Mouse (Mus musculus): ENCODE data around the gene Gm20388.
A peak's percentile ranks its signal among the peaks of the same experiment; 100 is the strongest.

Gm20388 gene

DNA sequence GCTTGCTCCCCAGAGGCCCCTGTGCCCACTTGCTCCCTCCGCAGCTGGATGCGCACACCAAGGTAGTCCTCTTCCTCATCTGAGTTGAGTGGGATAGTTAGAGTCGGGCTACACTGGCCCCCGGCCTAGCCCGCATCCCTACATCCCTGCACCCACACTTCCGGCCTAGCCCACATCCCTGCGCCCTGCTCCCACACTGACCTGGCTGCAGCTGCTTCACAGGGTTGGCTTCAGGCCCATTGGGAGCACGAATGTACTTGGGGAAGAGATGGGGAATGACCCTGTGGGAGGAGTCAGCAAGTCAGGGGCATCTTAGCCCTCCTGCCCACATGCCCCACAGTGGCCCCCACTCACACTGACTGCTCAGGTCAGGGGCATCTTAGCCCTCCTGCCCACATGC, 2571.8 kb downstream of the Gm20388 start:
- DNase-seq: no peak

DNA sequence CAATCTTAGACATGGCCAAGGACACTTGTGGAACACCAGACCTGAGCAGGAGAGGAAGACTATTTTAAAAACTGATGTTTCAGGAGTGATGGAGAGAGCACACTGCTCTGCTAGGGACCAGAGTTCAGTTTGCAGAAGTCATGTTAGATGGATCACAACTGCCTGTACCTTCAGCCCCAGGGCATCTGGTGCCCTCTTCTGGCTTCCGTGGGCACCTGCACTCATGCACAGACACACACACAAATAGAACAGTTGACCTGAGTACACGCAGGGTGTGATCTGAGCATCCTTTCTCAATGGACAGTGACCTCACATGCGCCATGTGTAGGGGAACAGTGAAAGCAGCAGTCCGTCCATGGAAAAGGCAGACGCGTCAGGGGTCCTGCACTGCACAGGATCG, 2573.2 kb downstream of the Gm20388 start:
- DNase-seq: no peak

DNA sequence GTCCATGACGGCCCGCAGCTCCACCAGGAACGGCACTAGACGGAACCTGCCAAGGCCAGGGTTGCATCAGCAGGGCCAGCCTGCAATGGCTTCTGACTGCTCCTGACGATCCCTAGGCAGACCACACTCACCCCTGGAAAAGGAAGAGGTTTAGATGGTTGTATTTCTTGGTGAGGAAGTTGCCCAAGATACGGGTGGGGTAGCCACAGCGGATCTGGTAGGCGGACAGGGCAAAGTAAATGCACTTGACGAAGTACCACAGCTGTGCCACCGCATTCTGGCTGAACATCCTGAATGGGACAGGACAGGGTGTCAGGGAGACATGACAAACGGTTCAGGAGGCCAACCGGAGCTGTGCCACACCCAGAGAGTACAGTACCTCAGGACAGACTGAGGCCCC, 2574.2 kb downstream of the Gm20388 start:
- no peak for DNase-seq

- DNase-seq: no peak
Measured at GRCm38 (mm10) chr8:122488387-122488786, 2577.7 kb downstream of the Gm20388 start.

- DNase-seq: no peak
Measured at GRCm38 (mm10) chr8:122497016-122497734, 2586.5 kb downstream of the Gm20388 start.

DNA sequence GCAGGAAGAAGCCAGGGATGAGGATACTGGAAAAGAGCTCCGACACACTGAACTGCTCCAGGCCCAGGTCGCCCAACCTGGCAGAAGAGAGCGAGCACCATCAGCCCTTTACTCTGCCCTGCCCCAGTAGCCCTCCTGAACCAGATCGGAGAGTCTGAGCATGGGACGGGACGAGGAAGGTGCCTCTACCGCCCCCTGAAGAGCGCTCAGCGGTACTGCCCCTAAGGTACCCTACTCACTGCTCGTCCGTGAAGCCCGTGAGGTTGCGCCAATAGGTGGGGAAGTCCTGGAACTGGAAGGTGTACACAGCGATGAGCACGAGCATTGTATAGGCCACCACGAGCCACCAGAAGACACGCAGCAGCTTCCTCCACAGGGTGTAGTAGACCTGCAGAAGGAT, 2587.3 kb downstream of the Gm20388 start:
- no peak for DNase-seq

DNA sequence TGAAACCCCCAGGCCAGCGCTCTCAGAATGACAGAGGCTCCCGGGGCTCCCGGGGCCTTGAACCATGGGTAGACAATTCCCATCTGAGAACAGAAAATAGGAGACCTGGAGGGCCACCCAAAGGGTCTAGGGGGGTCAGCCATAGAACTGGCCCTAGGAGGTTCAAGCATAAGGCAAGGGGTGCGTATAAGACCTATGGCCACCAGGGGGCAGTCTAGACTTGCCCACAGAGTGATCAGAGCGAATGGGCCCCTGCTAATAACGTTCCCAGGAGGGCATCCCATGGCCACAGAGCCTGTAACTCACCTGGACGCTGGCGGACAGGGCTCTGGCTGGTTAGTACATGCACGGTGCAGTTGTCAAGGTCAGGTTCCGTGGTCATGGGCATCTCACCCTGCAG, 2590.2 kb downstream of the Gm20388 start:
- peak; percentile 86 for DNase-seq

- DNase-seq: no peak
Measured at GRCm38 (mm10) chr8:122511552-122511951, 2600.9 kb downstream of the Gm20388 start.

DNA sequence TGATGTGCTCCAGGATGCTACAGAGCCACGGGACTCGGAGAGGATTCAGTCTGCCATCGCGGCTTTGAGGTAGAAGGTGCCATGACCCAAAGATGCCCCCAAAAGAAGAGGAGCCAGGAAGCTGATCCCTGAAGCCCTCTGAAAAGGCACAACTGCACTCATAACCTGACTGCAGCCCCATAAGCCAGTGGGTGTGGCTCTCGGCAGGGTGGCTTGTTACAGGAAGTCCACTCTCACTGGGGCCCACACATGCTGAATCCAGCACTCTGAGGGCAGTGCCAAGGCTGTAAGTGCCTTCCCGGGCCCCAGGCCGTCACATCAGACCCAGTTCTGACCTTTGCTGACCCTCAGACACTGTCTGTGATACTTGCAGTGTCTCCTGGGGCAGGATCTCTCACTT, 2601.8 kb downstream of the Gm20388 start:
- DNase-seq: no peak

DNA sequence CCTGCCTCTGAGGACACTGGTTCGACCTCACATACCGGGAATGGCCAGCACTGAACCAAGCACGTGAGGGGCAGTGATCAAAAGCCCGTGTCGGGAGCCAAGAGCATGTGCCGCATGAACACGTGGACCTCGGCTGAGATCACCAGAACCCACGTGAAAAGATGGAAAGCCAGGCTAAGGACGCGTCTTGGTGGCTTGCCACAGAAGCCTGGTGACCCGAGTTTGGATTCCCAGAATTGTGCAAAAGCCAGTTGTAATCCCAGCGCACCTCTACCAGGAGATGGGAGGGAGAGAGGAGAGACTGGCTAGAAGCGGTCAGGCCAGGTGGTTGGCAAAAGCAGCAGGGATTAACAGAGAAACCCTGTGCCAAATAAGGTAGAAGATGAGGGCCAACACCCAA, 2605.1 kb downstream of the Gm20388 start:
- DNase-seq: no peak

DNA sequence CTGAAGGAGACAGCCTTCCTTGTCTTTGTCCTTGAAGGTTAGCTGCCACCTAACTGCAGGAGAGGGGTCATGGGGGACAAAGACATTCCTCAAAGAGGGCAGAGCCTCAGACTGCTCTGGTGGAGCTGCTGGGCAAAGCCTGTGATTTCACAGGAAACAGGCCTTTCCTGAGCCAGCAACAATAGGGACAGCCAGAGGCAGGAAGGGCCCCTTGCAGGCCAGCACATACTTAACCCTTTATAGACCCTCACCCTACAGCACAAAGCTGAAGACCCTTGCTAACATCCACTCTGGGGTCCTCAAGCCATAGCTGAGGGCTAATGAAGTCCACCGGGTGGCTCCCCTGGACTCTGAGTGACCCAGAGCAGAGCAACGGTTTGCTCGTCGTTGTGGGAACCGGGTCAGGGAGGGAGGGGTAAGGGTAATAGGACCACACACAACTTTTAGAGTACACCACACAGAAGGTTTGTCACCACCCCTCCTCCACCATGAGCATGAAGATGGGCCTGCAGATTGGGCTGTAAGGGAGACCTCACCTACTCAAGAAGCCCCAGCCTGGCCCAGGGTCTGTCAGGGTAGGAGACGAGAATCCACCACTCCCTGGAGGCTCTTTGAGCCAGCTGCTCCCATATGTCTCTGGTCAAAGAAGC, 2607.0 kb downstream of the Gm20388 start:
- no peak for DNase-seq

DNA sequence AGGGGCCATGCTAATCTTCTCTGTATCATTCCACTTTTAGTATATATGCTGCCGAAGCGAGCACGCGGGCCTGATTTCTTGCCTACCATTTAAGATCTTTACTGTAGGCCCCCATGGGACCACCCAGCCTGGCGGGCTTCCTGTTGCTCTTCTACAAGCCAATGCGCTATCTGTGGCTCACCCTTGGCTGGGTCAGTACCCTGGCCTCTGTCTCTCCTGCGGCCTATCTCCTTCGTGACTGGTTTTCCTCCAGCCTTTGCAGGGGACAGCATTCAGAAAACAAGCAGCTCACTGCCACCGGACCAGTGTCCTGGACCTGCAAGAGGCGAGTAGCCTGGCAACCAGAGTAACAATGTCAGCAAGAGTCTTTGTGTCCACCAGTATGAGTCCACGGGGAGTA, 2610.0 kb downstream of the Gm20388 start:
- DNase-seq: no peak

GRCm38 (mm10) chr8:122522796-122523651, 2612.4 kb downstream of the Gm20388 start:
- DNase-seq: peak; percentile 11

DNA sequence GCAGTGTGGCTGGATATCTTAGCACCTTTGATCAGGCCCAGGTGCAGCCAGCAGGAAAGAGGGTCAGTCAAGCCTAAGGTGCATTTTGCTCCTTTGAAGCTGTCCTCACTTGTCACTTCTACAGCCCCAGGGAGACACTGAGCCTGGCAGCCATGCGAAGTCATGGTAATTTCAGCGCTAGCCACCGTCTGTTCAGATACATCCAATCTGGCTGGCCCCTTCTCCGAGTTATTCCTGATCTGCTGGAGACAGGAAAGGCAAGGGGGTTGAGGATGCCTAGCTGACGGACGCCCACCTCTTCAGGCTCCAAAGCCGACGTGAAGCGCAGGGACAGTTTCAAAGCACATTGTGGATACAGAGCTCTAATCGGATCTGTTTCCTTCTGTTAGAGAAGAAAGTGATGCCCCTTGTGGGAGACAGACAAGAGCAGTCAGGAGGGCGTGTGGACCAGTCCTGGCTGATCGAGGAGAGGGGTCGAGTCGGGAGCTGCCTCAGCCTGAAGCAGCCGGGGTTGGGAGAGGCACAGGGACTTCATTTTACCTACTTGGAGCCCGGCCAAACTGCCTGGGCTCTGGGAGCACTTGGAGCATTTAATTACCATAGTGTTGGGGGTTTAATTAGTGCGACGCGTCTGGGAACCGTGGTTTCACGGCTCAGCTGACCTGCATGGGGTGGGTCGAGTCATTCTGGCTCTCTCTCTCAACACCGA, 2613.2 kb downstream of the Gm20388 start:
- DNase-seq: peak; percentile 28

GRCm38 (mm10) chr8:122524506-122524905, 2613.9 kb downstream of the Gm20388 start:
- DNase-seq: peak; percentile 11

DNA sequence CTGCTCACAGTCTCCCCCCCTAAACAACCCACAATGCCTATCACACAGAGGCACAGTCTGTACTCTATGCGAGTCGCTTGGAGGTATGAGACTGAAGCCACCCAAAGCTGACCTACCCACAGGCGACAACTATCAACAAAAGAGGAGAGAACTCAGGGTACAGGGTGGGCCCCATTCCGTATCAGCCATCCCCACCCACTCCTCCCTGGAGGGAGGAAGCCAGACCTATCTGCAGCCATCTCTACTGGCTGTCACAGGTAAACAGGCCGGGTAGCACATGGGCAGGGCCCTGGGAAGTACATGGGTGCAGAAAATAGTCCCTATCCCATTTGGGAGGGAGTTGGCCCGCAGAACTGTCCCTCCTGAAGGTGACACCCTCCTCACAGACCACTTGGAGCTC, 2614.4 kb downstream of the Gm20388 start:
- no peak for DNase-seq

DNA sequence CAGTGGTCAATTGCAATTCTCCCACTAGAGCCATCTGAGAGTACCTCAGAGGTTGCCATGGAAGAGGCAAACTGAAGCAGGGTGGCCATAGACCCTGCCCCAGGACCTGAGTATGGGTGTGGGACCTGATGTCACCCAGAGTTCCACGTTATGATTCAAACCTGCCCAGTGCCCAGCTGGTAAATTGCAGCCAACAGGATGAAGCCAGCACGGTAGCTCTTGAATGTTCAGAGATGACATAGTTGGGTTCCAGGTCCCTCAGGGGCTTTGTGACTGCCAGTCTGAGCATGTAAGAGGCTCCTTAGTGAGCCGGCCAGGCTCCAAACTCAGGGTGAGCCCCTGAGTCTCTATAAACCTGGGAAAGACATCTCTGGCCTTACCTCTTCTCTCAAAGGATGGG, 2615.4 kb downstream of the Gm20388 start:
- DNase-seq: no peak

DNA sequence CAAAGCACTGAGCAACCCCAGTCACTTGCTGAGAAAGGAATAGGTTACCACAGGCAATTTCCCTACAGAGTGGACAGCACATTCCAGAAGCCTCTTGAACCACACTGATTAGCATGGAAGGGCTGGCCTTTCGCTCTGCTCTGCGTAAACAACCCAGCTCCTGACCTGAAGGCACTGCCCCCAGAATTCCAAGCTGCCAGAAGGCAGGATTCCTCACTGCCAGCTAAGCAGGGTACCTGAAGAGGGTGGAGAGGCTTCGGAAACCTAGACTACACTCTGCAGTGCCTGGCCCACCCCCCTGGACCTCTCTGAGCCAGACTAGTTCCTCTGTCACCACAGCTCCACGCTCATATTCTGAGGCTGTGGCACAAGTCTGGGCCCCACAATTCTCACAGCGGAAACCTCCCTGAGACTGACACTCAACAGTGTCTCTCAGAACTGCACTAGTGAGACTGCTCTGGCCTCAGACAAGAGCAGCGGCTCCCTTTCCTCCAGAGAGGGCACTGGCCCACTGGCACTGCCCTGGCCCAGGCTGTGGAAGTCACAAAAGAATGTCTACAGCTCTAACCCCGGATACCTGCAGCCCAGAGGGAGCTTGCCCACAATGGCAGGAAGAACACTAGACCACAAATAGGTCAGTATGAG, 2616.0 kb downstream of the Gm20388 start:
- no peak for DNase-seq

DNA sequence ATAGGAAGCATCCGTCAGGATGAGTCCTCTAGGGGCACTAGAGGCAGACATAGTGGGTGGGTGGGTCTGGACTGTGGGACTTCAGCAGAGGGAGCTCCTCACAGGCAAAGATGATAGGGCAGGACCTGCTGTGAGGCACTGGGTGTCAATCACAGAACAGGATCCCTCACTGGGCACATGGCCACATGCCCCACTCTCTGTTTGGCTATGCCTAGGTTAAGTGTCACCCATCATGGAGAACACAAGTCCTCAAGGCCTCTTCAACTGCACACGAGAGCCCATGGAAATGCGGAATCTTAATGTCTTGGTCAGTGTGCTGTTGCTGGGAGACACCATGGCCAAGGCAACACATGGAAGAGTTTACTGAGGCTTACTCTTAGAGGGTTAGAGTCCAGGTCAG, 2617.3 kb downstream of the Gm20388 start:
- DNase-seq: no peak

- no peak for DNase-seq
Measured at GRCm38 (mm10) chr8:122529159-122529558, 2618.5 kb downstream of the Gm20388 start.

GRCm38 (mm10) chr8:122531312-122531711, 2620.7 kb downstream of the Gm20388 start:
- no peak for DNase-seq

DNA sequence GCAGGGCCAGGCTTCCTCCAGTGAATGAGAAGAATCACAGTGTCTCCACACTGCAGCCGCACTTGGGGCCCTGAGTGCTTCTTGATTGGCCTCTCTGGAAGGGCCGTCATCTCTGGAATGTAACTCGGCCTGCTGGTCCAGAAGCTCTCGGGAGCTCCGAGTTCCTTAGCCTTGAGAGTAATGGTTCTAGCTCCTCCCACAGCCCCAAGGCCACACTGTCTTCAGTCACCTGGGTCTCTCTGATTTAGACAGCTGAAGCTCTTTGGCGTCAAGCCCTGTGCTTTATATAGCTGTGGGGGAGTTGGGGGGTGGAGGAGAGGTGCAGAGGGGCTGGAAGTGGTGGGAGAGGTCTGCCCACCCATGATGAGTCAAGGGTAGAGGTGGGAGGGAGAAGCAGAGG, 2626.4 kb downstream of the Gm20388 start:
- no peak for DNase-seq

- DNase-seq: no peak
Measured at GRCm38 (mm10) chr8:122537812-122538211, 2627.2 kb downstream of the Gm20388 start.
